Mouse (Mus musculus) midbrain, embryonic 14.5 days (tissue): ENCODE results near the gene Ffar3. TPM values are rescaled to one million over a fixed set of nuclear protein-coding genes. Genes with fewer than 3 reads are reported as not detected.

Experiments used
- ATAC-seq: fragments of 200-750 bp; cut with Nextera tagmentation; 2 replicates; pipeline ENCODE4 v1.8.0; 2017; ENCODE audit warnings: moderate number of reproducible peaks, moderate library complexity; ENCODE audit not compliant: low FRiP score, low TSS enrichment
- DNase-seq: peaks from one replicate; pipeline ENCODE4 v3.0.0-alpha.2; 2015
- H3K27ac ChIP-seq: fragments of 300-500 bp; sonication (generic); replicated peaks from 2 replicates; pipeline ENCODE4 v1.5.1; 2014; ENCODE audit warnings: mild to moderate bottlenecking, low read depth, low read length, moderate library complexity
- H3K27me3 ChIP-seq: fragments of 300-500 bp; sonication (generic); 2 replicates; pipeline ENCODE4 v1.6.1; 2014; ENCODE audit warnings: low read length, control low read depth, mixed read lengths; ENCODE audit not compliant: control insufficient read depth, insufficient read depth
- H3K36me3 ChIP-seq: fragments of 300-500 bp; sonication (generic); 2 replicates; pipeline ENCODE4 v1.6.1; 2014; ENCODE audit warnings: low read length, control low read depth; ENCODE audit not compliant: control insufficient read depth, insufficient read depth
- H3K4me1 ChIP-seq: fragments of 300-500 bp; sonication (generic); 2 replicates; pipeline ENCODE4 v1.6.1; 2014; ENCODE audit warnings: mild to moderate bottlenecking, antibody characterized with exemption, low read length, control low read depth; ENCODE audit not compliant: control insufficient read depth, insufficient read depth
- H3K4me2 ChIP-seq: fragments of 300-500 bp; sonication (generic); 2 replicates; pipeline ENCODE4 v1.6.1; 2014; ENCODE audit warnings: mild to moderate bottlenecking, low read length, moderate library complexity
- H3K4me3 ChIP-seq: fragments of 300-500 bp; sonication (generic); replicated peaks from 2 replicates; pipeline ENCODE4 v1.5.1; 2014; ENCODE audit warnings: low read depth, low read length
- H3K9ac ChIP-seq: fragments of 300-500 bp; sonication (generic); replicated peaks from 2 replicates; pipeline ENCODE4 v1.6.1; 2014; ENCODE audit warnings: mild to moderate bottlenecking, low read length, moderate library complexity
- H3K9me3 ChIP-seq: fragments of 300-500 bp; sonication (generic); 2 replicates; pipeline ENCODE4 v1.6.1; 2016; ENCODE audit warnings: low read length, control low read depth, mixed read lengths; ENCODE audit not compliant: control insufficient read depth
- WGBS: fragments of 180-500 bp; shearing (Covaris S2); extraction: QIAGEN DNeasy Blood & Tissue Kit; methylation state at CpG from one replicate; pipeline ENCODE4 v1.1.7; 2014; 5-methylcytosine and 5-hydroxymethylcytosine counted together
- polyA plus RNA-seq: library from polyadenylated mRNA; unstranded; fragments of >200 nt; fragmentation: Nextera tagmentation; extraction: Ambion mirVana; gene quantifications from 2 replicates; pipeline ENCODE4 v1.2.1, GENCODE M21; 2014

Gene Ffar3
- polyA plus RNA-seq, 1 experiment from 2014 or later: not detected

- no peak overlapping the region for H3K4me3 ChIP-seq
- DNase-seq: no peak
- no peaks in the 10 kb centered on the region for H3K36me3 ChIP-seq
- H3K9ac ChIP-seq: no peak overlapping the region
- no peaks in the 10 kb centered on the region for H3K4me1 ChIP-seq
- no peak for ATAC-seq
- no peak overlapping the region for H3K27ac ChIP-seq
- H3K4me2 ChIP-seq: no peak overlapping the region
- H3K9me3 ChIP-seq: no peaks in the 10 kb centered on the region
- H3K27me3 ChIP-seq: no peaks in the 10 kb centered on the region
These were observed 28.1 kb upstream of the Ffar3 start for GRCm38 (mm10) chr7:30884047-30884446.

- Histone ChIP-seq H3K9me3 (no peaks in the 10 kb centered on the region), H3K4me3 (no peak overlapping the region), H3K27me3 (no peaks in the 10 kb centered on the region), H3K36me3 (no peaks in the 10 kb centered on the region), H3K9ac (no peak overlapping the region), H3K4me1 (no peaks in the 10 kb centered on the region), H3K27ac (no peak overlapping the region), H3K4me2 (no peak overlapping the region)
- ATAC-seq (no peak), DNase-seq (no peak)
- WGBS: 88% methylated on average over 3 of the region's 3 CpGs
These were observed 25.4 kb upstream of the Ffar3 start for GRCm38 (mm10) chr7:30881367-30881766.

GRCm38 (mm10) chr7:30880176-30880575 is 24.2 kb upstream of the Ffar3 start, which contains the start of gene Cd22:
Cd22 (minus strand) TSS chr7:30880342.
- Histone ChIP-seq H3K4me1 (no peaks in the 10 kb centered on the region), H3K9me3 (no peaks in the 10 kb centered on the region), H3K4me2 (no peak within 1 kb of the TSS), H3K36me3 (no peaks in the 10 kb centered on the region), H3K9ac (no peak within 1 kb of the TSS), H3K4me3 (no peak within 1 kb of the TSS), H3K27me3 (no peaks in the 10 kb centered on the region), H3K27ac (no peak within 1 kb of the TSS)
- ATAC-seq: no peak
- no peak for DNase-seq
- 70% methylated on average over 7 of the region's 7 CpGs for WGBS

- H3K27me3 ChIP-seq: no peaks in the 10 kb centered on the region
- H3K4me3 ChIP-seq: no peak overlapping the region
- H3K36me3 ChIP-seq: no peaks in the 10 kb centered on the region
- no peaks in the 10 kb centered on the region for H3K9me3 ChIP-seq
- DNase-seq: no peak
- H3K4me1 ChIP-seq: no peaks in the 10 kb centered on the region
- 86% methylated on average over 6 of the region's 6 CpGs for WGBS
- H3K9ac ChIP-seq: no peak overlapping the region
- H3K4me2 ChIP-seq: no peak overlapping the region
- no peak for ATAC-seq
- no peak overlapping the region for H3K27ac ChIP-seq
These were observed 23.0 kb upstream of the Ffar3 start for GRCm38 (mm10) chr7:30878950-30879349.

DNA sequence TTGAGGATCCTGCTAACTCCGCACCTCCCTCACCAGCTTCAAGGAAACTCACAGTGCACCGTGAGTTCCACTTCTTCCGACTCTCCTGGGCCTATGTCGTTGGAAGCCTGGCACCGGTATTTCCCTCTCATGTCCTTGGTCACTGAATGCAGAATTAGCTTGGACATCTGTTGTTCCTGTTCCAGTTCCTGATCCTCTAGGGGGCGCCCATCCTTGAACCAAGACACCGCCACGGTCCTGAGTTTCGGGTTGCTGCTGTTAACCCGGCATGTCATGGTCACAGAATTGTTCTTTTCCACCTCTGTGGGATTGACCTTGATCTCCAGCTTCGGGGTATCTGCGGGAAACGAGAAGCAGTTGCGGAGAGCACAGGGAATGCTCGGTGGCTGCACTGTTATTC is 17.1 kb upstream of the Ffar3 start:
- 24% methylated on average over 15 of the region's 15 CpGs for WGBS
- Histone ChIP-seq H3K4me3 (no peak overlapping the region), H3K9me3 (no peaks in the 10 kb centered on the region), H3K36me3 (no peaks in the 10 kb centered on the region), H3K4me2 (no peak overlapping the region), H3K9ac (no peak overlapping the region), H3K27ac (no peak overlapping the region), H3K4me1 (no peaks in the 10 kb centered on the region; the same call in 1 of the 2 replicates), H3K27me3 (no peaks in the 10 kb centered on the region)
- ATAC-seq (no peak), DNase-seq (peak; percentile 81)

DNA sequence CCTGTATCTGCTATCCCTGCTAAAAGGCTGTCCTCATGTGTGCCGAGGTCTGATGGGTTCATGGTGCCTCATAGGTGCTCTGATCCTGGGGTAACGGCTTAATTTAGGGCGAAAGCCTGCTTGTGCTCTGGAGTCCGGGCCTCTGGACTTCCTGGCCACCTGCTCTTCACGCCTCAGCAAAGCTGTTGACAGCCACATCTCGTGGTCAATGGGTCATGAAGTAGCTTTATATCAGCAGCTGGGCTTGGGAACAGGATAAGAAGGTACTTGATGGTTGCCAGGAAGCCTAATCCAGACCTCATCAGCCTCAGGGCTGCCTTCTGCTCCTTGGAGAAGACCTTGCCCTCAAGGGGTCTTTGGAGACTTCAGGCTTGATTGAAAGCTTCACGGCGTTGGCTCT is 7.4 kb upstream of the Ffar3 start:
- H3K4me1 ChIP-seq: no peaks in the 10 kb centered on the region
- WGBS: 48% methylated on average over 8 of the region's 8 CpGs
- H3K4me2 ChIP-seq: no peak overlapping the region
- H3K27me3 ChIP-seq: no peaks in the 10 kb centered on the region
- DNase-seq: no peak
- no peak overlapping the region for H3K9ac ChIP-seq
- H3K4me3 ChIP-seq: no peak overlapping the region
- no peak for ATAC-seq
- no peaks in the 10 kb centered on the region for H3K36me3 ChIP-seq
- no peak overlapping the region for H3K27ac ChIP-seq
- no peaks in the 10 kb centered on the region for H3K9me3 ChIP-seq

DNA sequence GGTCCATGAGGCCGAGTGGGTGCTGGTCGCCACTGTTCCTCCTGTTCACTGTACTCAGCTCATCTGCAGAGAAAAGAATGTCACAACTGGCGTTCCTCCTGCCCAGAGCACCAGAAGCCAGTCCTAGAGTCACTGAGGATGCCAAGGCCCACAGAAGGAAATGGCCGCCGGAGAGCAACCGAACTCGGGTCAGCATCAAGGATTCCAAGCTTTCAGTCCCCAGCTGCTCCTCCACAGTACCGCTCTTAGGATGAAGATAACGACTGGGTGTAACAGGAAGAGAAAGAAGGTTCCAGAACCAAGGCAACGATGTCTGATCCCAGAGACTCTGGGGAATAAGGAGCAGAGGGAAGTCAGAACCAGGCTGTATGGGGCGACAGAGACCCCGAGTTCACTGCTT is 5.5 kb upstream of the Ffar3 start, which contains the start of gene Ffar1:
TSS of gene Ffar1 (minus strand) at position 101 of the 400 bp plus-strand sequence.
- no peak within 1 kb of the TSS for H3K9ac ChIP-seq
- WGBS: 91% methylated on average over 12 of the region's 12 CpGs
- no peak for ATAC-seq

DNA sequence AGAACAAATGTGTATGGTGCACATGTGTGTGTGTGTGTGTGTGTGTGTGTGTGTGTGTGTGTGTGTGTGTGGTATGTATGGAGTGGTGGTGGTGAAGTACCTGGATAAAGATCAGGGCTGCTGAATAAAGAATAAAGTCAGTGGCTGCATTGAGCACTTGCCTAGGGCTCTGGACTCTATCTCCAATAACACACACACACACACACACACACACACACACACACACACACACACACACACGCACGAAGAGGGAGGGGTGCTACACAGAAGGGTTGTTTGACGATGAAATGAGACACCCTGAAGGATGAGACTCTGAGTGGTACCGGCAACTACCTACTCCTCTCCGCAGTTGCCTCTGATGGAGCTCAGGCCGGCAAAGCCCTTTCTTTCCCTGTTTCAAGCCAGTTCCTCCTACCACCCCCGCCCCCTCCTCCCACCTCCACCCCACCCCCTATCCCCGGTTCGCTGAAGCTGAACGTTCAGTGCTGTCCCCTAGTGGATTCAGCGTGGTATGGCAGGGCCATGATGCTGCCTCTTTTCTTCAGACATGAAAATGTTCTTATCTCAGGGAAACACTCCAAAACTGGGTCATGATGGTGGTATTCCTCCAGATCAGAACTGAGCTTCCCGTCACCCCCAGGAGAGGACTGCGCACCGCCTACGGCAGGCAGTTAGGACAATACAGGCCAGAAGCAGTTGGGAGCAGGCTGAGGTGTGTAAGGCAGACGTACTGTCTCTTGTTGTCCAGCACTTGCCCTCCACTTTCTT is 3.8 kb upstream of the Ffar3 start:
- Histone ChIP-seq H3K9me3 (no peaks in the 10 kb centered on the region), H3K4me2 (peak overlapping the region; percentile 50), H3K4me1 (no peaks in the 10 kb centered on the region), H3K27me3 (no peaks in the 10 kb centered on the region), H3K36me3 (no peaks in the 10 kb centered on the region), H3K9ac (no peak overlapping the region), H3K4me3 (peak overlapping the region; percentile 27), H3K27ac (no peak overlapping the region)
- DNase-seq (peak; percentile 89), ATAC-seq (peak; percentile 58; the same call in 1 of the 2 replicates)
- 13% methylated on average over 16 of the region's 16 CpGs for WGBS

More for the DNA sequence above, 5.5 kb upstream of the Ffar3 start, which contains the start of gene Ffar1:
- Histone ChIP-seq H3K4me2 (no peak within 1 kb of the TSS), H3K27ac (no peak within 1 kb of the TSS), H3K4me1 (no peaks in the 10 kb centered on the region), H3K9me3 (no peaks in the 10 kb centered on the region), H3K4me3 (no peak within 1 kb of the TSS), H3K27me3 (no peaks in the 10 kb centered on the region), H3K36me3 (no peaks in the 10 kb centered on the region)
- no peak for DNase-seq

GRCm38 (mm10) chr7:30859290-30859634 is 3.3 kb upstream of the Ffar3 start:
- H3K27ac ChIP-seq: no peak overlapping the region
- no peak overlapping the region for H3K4me3 ChIP-seq
- DNase-seq (peak; percentile 89), ATAC-seq (peak; percentile 46; the same call in 1 of the 2 replicates)
- no peaks in the 10 kb centered on the region for H3K36me3 ChIP-seq
- H3K4me2 ChIP-seq: no peak overlapping the region
- H3K4me1 ChIP-seq: no peaks in the 10 kb centered on the region
- H3K9ac ChIP-seq: no peak overlapping the region
- no peaks in the 10 kb centered on the region for H3K9me3 ChIP-seq
- no peaks in the 10 kb centered on the region for H3K27me3 ChIP-seq
